Mouse (Mus musculus): ENCODE data around the gene Rd3. TPM values are rescaled to one million over a fixed set of nuclear protein-coding genes. Genes with fewer than 3 reads are reported as not detected.

Gene Rd3
- polyA plus RNA-seq, 1 experiment from 2014 or later = 0.12 TPM

GRCm38 (mm10) chr1:191969939-191970338 lies 7.2 kb upstream of the Rd3 start:
- H3K27ac ChIP-seq (ENCODE audit: low read depth) = no peak overlapping the region
- no peak overlapping the region for H3K9ac ChIP-seq (replicated peaks)
- no peaks in the 10 kb centered on the region for H3K9me3 ChIP-seq (ENCODE audit: low read length)
- WGBS (ENCODE audit: insufficient replicate concordance) = 74% methylated on average over 5 of the region's 5 CpGs
- H3K27me3 ChIP-seq (ENCODE audit: insufficient read depth, low read length) = no peaks in the 10 kb centered on the region
- H3K4me1 ChIP-seq (ENCODE audit: insufficient read depth) = peaks cover under 1% of the 10 kb centered on the region; the same call in 1 of the 2 replicates
- H3K36me3 ChIP-seq (replicated peaks; ENCODE audit: insufficient read depth, low read length) = no peaks in the 10 kb centered on the region
- H3K4me3 ChIP-seq (ENCODE audit: low read depth, low read length) = no peak overlapping the region
- DNase-seq (no peak), ATAC-seq (no peak)
- no peak overlapping the region for H3K4me2 ChIP-seq (ENCODE audit: low read depth, low read length)
- TF ChIP-seq EP300 (IDR thresholded peaks at IDR 0.05; ENCODE audit: low read depth) (no peak), CTCF (IDR thresholded peaks at IDR 0.05; ENCODE audit: low read depth) (no peak)

GRCm38 (mm10) chr1:191974509-191975405 lies 2.4 kb upstream of the Rd3 start:
- Histone ChIP-seq H3K4me1 (ENCODE audit: insufficient read depth) (no peaks in the 10 kb centered on the region), H3K9ac (replicated peaks) (no peak overlapping the region), H3K4me2 (ENCODE audit: low read depth, low read length) (no peak overlapping the region), H3K36me3 (replicated peaks; ENCODE audit: insufficient read depth, low read length) (no peaks in the 10 kb centered on the region), H3K27me3 (ENCODE audit: insufficient read depth, low read length) (no peaks in the 10 kb centered on the region), H3K27ac (ENCODE audit: low read depth) (no peak overlapping the region), H3K4me3 (ENCODE audit: low read depth, low read length) (no peak overlapping the region), H3K9me3 (ENCODE audit: low read length) (no peaks in the 10 kb centered on the region)
- DNase-seq (no peak), ATAC-seq (no peak)
- WGBS (ENCODE audit: insufficient replicate concordance) = 61% methylated on average over 13 of the region's 13 CpGs
- TF ChIP-seq CTCF (IDR thresholded peaks at IDR 0.05; ENCODE audit: low read depth) (no peak), EP300 (IDR thresholded peaks at IDR 0.05; ENCODE audit: low read depth) (no peak)

GRCm38 (mm10) chr1:191981426-191982102 lies 4.4 kb downstream of the Rd3 start:
- no peak for TF ChIP-seq CTCF (IDR thresholded peaks at IDR 0.05; ENCODE audit: low read depth)
- TF ChIP-seq EP300 (IDR thresholded peaks at IDR 0.05; ENCODE audit: low read depth) = no peak
- no peak overlapping the region for H3K9ac ChIP-seq (replicated peaks)
- H3K27me3 ChIP-seq (ENCODE audit: insufficient read depth, low read length) = no peaks in the 10 kb centered on the region
- ATAC-seq = no peak
- no peaks in the 10 kb centered on the region for H3K9me3 ChIP-seq (ENCODE audit: low read length)
- H3K4me3 ChIP-seq (ENCODE audit: low read depth, low read length) = no peak overlapping the region
- no peak overlapping the region for H3K4me2 ChIP-seq (ENCODE audit: low read depth, low read length)
- no peak for DNase-seq
- no peak overlapping the region for H3K27ac ChIP-seq (ENCODE audit: low read depth)
- H3K4me1 ChIP-seq (ENCODE audit: insufficient read depth) = no peaks in the 10 kb centered on the region
- WGBS (ENCODE audit: insufficient replicate concordance) = 54% methylated on average over 5 of the region's 6 CpGs
- H3K36me3 ChIP-seq (replicated peaks; ENCODE audit: insufficient read depth, low read length) = no peaks in the 10 kb centered on the region

- Histone ChIP-seq H3K36me3 (replicated peaks; ENCODE audit: insufficient read depth, low read length) (no peaks in the 10 kb centered on the region), H3K4me3 (ENCODE audit: low read depth, low read length) (no peak overlapping the region), H3K27ac (ENCODE audit: low read depth) (no peak overlapping the region), H3K4me2 (ENCODE audit: low read depth, low read length) (no peak overlapping the region), H3K9ac (replicated peaks) (no peak overlapping the region), H3K27me3 (ENCODE audit: insufficient read depth, low read length) (no peaks in the 10 kb centered on the region), H3K9me3 (ENCODE audit: low read length) (no peaks in the 10 kb centered on the region), H3K4me1 (ENCODE audit: insufficient read depth) (0 out of 2 replicates have a peak, but pooled peaks cover 8% of the 10 kb centered on the region)
- WGBS (ENCODE audit: insufficient replicate concordance) = 62% methylated on average over 8 of the region's 8 CpGs
- DNase-seq (no peak), ATAC-seq (no peak)
- TF ChIP-seq EP300 (IDR thresholded peaks at IDR 0.05; ENCODE audit: low read depth) (no peak), CTCF (IDR thresholded peaks at IDR 0.05; ENCODE audit: low read depth) (no peak)
These were observed 9.7 kb downstream of the Rd3 start for GRCm38 (mm10) chr1:191986674-191987480.

- TF ChIP-seq EP300 (IDR thresholded peaks at IDR 0.05; ENCODE audit: low read depth) (no peak), CTCF (IDR thresholded peaks at IDR 0.05; ENCODE audit: low read depth) (no peak)
- H3K4me2 ChIP-seq (ENCODE audit: low read depth, low read length) = no peak overlapping the region
- H3K4me3 ChIP-seq (ENCODE audit: low read depth, low read length) = no peak overlapping the region
- DNase-seq (no peak), ATAC-seq (no peak)
- no peak overlapping the region for H3K9ac ChIP-seq (replicated peaks)
- no peak overlapping the region for H3K27ac ChIP-seq (ENCODE audit: low read depth)
- H3K27me3 ChIP-seq (ENCODE audit: insufficient read depth, low read length) = no peaks in the 10 kb centered on the region
- WGBS (ENCODE audit: insufficient replicate concordance) = 50% methylated on average over 5 of the region's 5 CpGs
- no peaks in the 10 kb centered on the region for H3K9me3 ChIP-seq (ENCODE audit: low read length)
- 0 out of 2 replicates have a peak, but pooled peaks cover 8% of the 10 kb centered on the region for H3K4me1 ChIP-seq (ENCODE audit: insufficient read depth)
- no peaks in the 10 kb centered on the region for H3K36me3 ChIP-seq (replicated peaks; ENCODE audit: insufficient read depth, low read length)
These were observed 10.3 kb downstream of the Rd3 start for GRCm38 (mm10) chr1:191987481-191987769.

GRCm38 (mm10) chr1:191988646-191989045 lies 11.5 kb downstream of the Rd3 start:
- H3K9ac ChIP-seq (replicated peaks) = no peak overlapping the region
- no peak for DNase-seq
- H3K27ac ChIP-seq (ENCODE audit: low read depth) = no peak overlapping the region
- no peak for ATAC-seq
- no peak for TF ChIP-seq EP300 (IDR thresholded peaks at IDR 0.05; ENCODE audit: low read depth)
- no peak for TF ChIP-seq CTCF (IDR thresholded peaks at IDR 0.05; ENCODE audit: low read depth)
- H3K9me3 ChIP-seq (ENCODE audit: low read length) = no peaks in the 10 kb centered on the region
- H3K36me3 ChIP-seq (replicated peaks; ENCODE audit: insufficient read depth, low read length) = no peaks in the 10 kb centered on the region
- 0 out of 2 replicates have a peak, but pooled peaks cover 8% of the 10 kb centered on the region for H3K4me1 ChIP-seq (ENCODE audit: insufficient read depth)
- WGBS (ENCODE audit: insufficient replicate concordance) = 75% methylated on average over 3 of the region's 3 CpGs
- H3K27me3 ChIP-seq (ENCODE audit: insufficient read depth, low read length) = no peaks in the 10 kb centered on the region
- no peak overlapping the region for H3K4me2 ChIP-seq (ENCODE audit: low read depth, low read length)
- no peak overlapping the region for H3K4me3 ChIP-seq (ENCODE audit: low read depth, low read length)
